Mouse (Mus musculus): ENCODE data around the gene Atf7ip. TPM values are rescaled to one million over a fixed set of nuclear protein-coding genes. Genes with fewer than 3 reads are reported as not detected.

Atf7ip gene
- polyA plus RNA-seq, 1 experiment: 11.6 TPM

DNA sequence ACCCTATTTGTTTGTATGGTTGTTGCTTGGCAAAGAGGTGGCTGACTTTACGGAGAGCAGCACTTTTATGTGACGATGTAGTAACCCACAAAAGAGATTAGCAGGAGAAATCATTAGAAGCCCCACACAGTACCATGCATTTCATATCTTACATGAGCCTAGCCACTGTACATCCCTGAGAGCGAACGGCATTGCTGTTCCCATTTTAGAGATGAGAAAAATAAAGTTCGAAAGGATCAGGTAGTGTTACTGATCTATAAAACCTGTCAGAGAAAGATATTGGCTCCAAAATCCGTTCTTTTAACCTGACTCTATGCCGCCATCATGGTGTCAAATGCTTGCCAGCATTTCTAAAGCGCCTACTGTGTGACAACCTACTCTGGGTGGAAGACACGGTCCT lies 36.2 kb upstream of the Atf7ip start:
- TF ChIP-seq REST (IDR thresholded peaks at IDR 0.05; ENCODE audit: insufficient read depth, insufficient read length) (no peak), MYOD1 (IDR thresholded peaks at IDR 0.05; ENCODE audit: control insufficient read depth in 1 of 3, insufficient read length in 2 of 3, low read depth in 2 of 3) (no peak), MYOG (IDR thresholded peaks at IDR 0.05; ENCODE audit: control insufficient read depth in 1 of 3, insufficient read depth in 1 of 3, insufficient read length in 2 of 3, low read depth in 2 of 3) (no peak), E2F4 (IDR thresholded peaks at IDR 0.05; ENCODE audit: insufficient read depth) (no peak), TCF3 (IDR thresholded peaks at IDR 0.05; ENCODE audit: insufficient read length, low read depth) (no peak), POLR2AphosphoS2 (IDR thresholded peaks at IDR 0.05; ENCODE audit: insufficient read length, low read depth) (no peak), USF1 (IDR thresholded peaks at IDR 0.05; ENCODE audit: low read depth) (no peak), CEBPB (IDR thresholded peaks at IDR 0.05; ENCODE audit: insufficient read depth, poor library complexity, severe bottlenecking) (no peak), MAX (IDR thresholded peaks at IDR 0.05; ENCODE audit: low read depth) (no peak), POLR2A (IDR thresholded peaks at IDR 0.05; ENCODE audit: insufficient read length, low read depth) (no peak), SRF (IDR thresholded peaks at IDR 0.05; ENCODE audit: control insufficient read depth, insufficient read length, low read depth) (no peak)
- Histone ChIP-seq H3K79me2 (ENCODE audit: control insufficient read depth, insufficient read depth) (no peaks in the 10 kb centered on the region), H3K4me3 (no peak overlapping the region), H3K27me3 (ENCODE audit: control insufficient read depth, insufficient read depth, insufficient read length) (no peaks in the 10 kb centered on the region), H3K4me2 (ENCODE audit: low read depth) (no peak overlapping the region), H3ac (ENCODE audit: control insufficient read depth, insufficient read length) (no peak overlapping the region), H3K36me3 (ENCODE audit: control insufficient read depth, insufficient read depth) (no peaks in the 10 kb centered on the region)

DNA sequence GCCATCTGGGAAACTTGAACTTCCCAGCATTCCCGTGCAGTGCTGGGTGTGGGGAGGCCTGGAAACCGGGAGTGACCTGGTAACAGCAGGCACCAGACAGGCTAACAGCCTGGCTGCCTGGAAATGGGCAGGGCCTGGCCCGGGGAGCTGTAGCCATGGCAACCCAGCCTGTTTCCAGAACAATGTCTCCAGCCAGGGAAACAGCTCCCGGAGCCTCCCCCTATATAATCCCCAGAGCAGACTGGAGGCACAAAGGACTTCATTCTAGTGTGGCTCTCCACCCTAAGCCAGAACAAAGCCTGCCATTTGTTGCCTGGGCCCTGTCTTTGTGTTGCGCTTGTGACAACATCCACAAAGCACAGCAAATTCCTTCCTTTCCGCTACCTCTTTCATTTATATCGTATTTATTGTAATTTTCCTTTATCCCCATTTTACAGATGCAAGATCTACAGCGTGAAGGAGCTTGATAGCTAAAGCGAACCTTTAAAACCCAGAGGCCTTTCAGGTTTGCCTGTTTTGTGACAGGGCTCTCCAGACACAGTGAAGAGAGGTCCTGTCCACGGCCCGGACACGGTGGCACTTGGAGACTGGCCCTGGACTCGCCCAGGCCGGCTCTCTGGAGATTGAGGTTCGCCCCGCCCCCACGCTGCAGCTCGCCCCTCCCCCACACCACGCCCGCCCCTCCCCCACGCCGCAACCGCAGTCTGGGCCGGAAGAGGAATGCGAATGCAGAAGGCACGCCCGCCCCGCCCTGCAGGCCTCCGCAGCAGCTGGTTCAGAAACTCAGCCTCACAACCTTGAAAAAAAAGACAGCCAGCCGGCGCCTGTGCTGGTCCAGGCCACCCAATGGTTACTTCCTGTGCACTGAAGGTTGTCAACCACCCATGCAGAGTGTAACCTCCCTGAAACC lies 35.4 kb upstream of the Atf7ip start:
- Histone ChIP-seq H3K36me3 (ENCODE audit: control insufficient read depth, insufficient read depth) (no peaks in the 10 kb centered on the region), H3ac (ENCODE audit: control insufficient read depth, insufficient read length) (no peak overlapping the region), H3K79me2 (ENCODE audit: control insufficient read depth, insufficient read depth) (no peaks in the 10 kb centered on the region), H3K4me3 (no peak overlapping the region), H3K27me3 (ENCODE audit: control insufficient read depth, insufficient read depth, insufficient read length) (no peaks in the 10 kb centered on the region), H3K4me2 (ENCODE audit: low read depth) (no peak overlapping the region)
- peak in 1 of 3 experiments; percentile 31 for TF ChIP-seq MYOD1 (IDR thresholded peaks at IDR 0.05; ENCODE audit: control insufficient read depth in 1 of 3, insufficient read length in 2 of 3, low read depth in 2 of 3)
- TF ChIP-seq TCF3 (IDR thresholded peaks at IDR 0.05; ENCODE audit: insufficient read length, low read depth): no peak
- TF ChIP-seq CEBPB (IDR thresholded peaks at IDR 0.05; ENCODE audit: insufficient read depth, poor library complexity, severe bottlenecking): no peak
- no peak for TF ChIP-seq TCF12 (IDR thresholded peaks at IDR 0.05; ENCODE audit: insufficient read depth, poor library complexity, severe bottlenecking)
- no peak for TF ChIP-seq POLR2AphosphoS2 (IDR thresholded peaks at IDR 0.05; ENCODE audit: insufficient read length, low read depth)
- TF ChIP-seq MAX (IDR thresholded peaks at IDR 0.05; ENCODE audit: low read depth): no peak
- peak in 1 of 3 experiments; percentile 32 for TF ChIP-seq MYOG (IDR thresholded peaks at IDR 0.05; ENCODE audit: control insufficient read depth in 1 of 3, insufficient read depth in 1 of 3, insufficient read length in 2 of 3, low read depth in 2 of 3)
- no peak for TF ChIP-seq USF1 (IDR thresholded peaks at IDR 0.05; ENCODE audit: low read depth)
- TF ChIP-seq REST (IDR thresholded peaks at IDR 0.05; ENCODE audit: insufficient read depth, insufficient read length): no peak

DNA sequence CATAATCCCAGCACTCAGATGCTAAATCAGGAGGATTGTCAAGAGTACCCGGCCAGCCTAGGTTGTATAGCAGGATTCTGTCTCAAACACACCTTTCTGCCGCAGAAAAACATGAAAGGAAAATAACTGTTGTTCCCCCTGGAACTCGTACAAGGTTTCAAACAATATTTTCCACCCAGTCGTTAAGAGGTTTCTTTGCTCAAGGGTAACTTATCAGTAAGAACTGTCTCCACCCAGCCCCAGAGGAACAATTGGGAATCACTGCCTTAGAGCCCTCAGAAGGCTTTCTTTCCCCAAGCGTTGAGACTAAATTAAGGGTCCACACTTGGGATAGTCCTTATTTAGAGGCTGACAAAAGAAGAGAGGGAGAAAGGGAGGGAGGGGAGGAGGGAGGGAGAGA lies 34.4 kb upstream of the Atf7ip start:
- Histone ChIP-seq H3ac (ENCODE audit: control insufficient read depth, insufficient read length) (no peak overlapping the region), H3K79me2 (ENCODE audit: control insufficient read depth, insufficient read depth) (no peaks in the 10 kb centered on the region), H3K36me3 (ENCODE audit: control insufficient read depth, insufficient read depth) (no peaks in the 10 kb centered on the region), H3K27me3 (ENCODE audit: control insufficient read depth, insufficient read depth, insufficient read length) (no peaks in the 10 kb centered on the region), H3K4me2 (ENCODE audit: low read depth) (no peak overlapping the region), H3K4me3 (no peak overlapping the region)
- TF ChIP-seq CEBPB (IDR thresholded peaks at IDR 0.05; ENCODE audit: insufficient read depth, poor library complexity, severe bottlenecking) (no peak), E2F4 (IDR thresholded peaks at IDR 0.05; ENCODE audit: insufficient read depth) (no peak), USF1 (IDR thresholded peaks at IDR 0.05; ENCODE audit: low read depth) (no peak), MYOG (IDR thresholded peaks at IDR 0.05; ENCODE audit: control insufficient read depth in 1 of 3, insufficient read depth in 1 of 3, insufficient read length in 2 of 3, low read depth in 2 of 3) (no peak), TCF3 (IDR thresholded peaks at IDR 0.05; ENCODE audit: insufficient read length, low read depth) (no peak), MYOD1 (IDR thresholded peaks at IDR 0.05; ENCODE audit: control insufficient read depth in 1 of 3, insufficient read length in 2 of 3, low read depth in 2 of 3) (no peak), POLR2AphosphoS2 (IDR thresholded peaks at IDR 0.05; ENCODE audit: insufficient read length, low read depth) (no peak), SRF (IDR thresholded peaks at IDR 0.05; ENCODE audit: control insufficient read depth, insufficient read length, low read depth) (no peak), REST (IDR thresholded peaks at IDR 0.05; ENCODE audit: insufficient read depth, insufficient read length) (no peak), POLR2A (IDR thresholded peaks at IDR 0.05; ENCODE audit: insufficient read length, low read depth) (no peak), MAX (IDR thresholded peaks at IDR 0.05; ENCODE audit: low read depth) (no peak), TCF12 (IDR thresholded peaks at IDR 0.05; ENCODE audit: insufficient read depth, poor library complexity, severe bottlenecking) (no peak)

DNA sequence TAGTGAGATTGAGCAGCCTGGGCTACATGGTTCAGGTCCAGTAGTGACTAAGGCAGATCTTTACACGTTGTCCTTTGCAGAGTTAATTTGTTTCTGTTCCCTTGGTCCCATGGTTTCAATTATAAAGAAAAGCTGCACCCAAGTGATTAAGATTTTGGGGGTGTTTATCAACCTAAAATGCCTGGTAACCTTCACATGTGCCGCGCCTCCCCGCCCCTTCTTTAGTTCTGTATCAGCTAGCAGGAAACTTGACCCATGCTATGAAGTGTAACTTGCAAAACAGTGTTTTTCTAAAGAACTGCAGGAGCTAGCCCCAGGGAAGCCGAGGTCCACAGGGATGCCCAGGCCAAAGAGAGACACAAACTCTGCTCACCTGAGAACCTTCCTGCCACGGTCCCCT lies 33.2 kb upstream of the Atf7ip start:
- Histone ChIP-seq H3K4me3 (no peak overlapping the region), H3K79me2 (ENCODE audit: control insufficient read depth, insufficient read depth) (no peaks in the 10 kb centered on the region)

More for the DNA sequence above, 33.2 kb upstream of the Atf7ip start:
- TF ChIP-seq MAX (IDR thresholded peaks at IDR 0.05; ENCODE audit: low read depth) (no peak), MYOG (IDR thresholded peaks at IDR 0.05; ENCODE audit: control insufficient read depth in 1 of 3, insufficient read depth in 1 of 3, insufficient read length in 2 of 3, low read depth in 2 of 3) (no peak), TCF12 (IDR thresholded peaks at IDR 0.05; ENCODE audit: insufficient read depth, poor library complexity, severe bottlenecking) (no peak), TCF3 (IDR thresholded peaks at IDR 0.05; ENCODE audit: insufficient read length, low read depth) (no peak), POLR2A (IDR thresholded peaks at IDR 0.05; ENCODE audit: insufficient read length, low read depth) (no peak), POLR2AphosphoS2 (IDR thresholded peaks at IDR 0.05; ENCODE audit: insufficient read length, low read depth) (no peak), CEBPB (IDR thresholded peaks at IDR 0.05; ENCODE audit: insufficient read depth, poor library complexity, severe bottlenecking) (no peak), REST (IDR thresholded peaks at IDR 0.05; ENCODE audit: insufficient read depth, insufficient read length) (no peak), E2F4 (IDR thresholded peaks at IDR 0.05; ENCODE audit: insufficient read depth) (no peak), MYOD1 (IDR thresholded peaks at IDR 0.05; ENCODE audit: control insufficient read depth in 1 of 3, insufficient read length in 2 of 3, low read depth in 2 of 3) (no peak), SRF (IDR thresholded peaks at IDR 0.05; ENCODE audit: control insufficient read depth, insufficient read length, low read depth) (no peak), USF1 (IDR thresholded peaks at IDR 0.05; ENCODE audit: low read depth) (no peak)
- H3K36me3 ChIP-seq (ENCODE audit: control insufficient read depth, insufficient read depth): no peaks in the 10 kb centered on the region
- H3K27me3 ChIP-seq (ENCODE audit: control insufficient read depth, insufficient read depth, insufficient read length): no peaks in the 10 kb centered on the region
- no peak overlapping the region for H3K4me2 ChIP-seq (ENCODE audit: low read depth)
- no peak overlapping the region for H3ac ChIP-seq (ENCODE audit: control insufficient read depth, insufficient read length)
